Mouse (Mus musculus): Measurements from ENCODE around the gene Gucy2f. TPM values are rescaled to one million over a fixed set of nuclear protein-coding genes. Genes with fewer than 3 reads are reported as not detected.
"Not testable (repeated sequence)": the region's sequence is repeated elsewhere in the genome, so short reads cannot be mapped to it uniquely, and the experiment has no call there.

The Gucy2f gene
- polyA plus RNA-seq (2012; rRNA removed): not detected in 2 replicates

DNA sequence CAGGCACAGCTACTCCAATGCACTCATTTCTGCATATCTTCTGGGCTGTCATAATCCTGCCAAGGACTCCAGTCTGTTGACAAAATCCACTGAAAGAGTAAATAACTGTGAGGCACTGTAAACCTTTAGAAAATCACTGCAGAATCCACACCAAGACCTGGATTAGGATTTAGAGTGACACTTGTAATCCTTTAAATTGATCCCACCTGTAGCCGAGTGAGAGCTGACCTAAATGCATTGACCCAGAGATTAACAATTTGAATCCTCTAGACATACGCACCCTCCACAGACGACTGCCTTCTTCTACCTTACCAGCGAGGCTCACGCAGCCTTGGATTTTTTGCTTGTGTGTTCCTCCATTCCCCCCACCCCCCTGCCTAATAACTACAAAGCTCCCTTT is at the start of gene Gucy2f:
Gene Gucy2f (minus strand): TSS at position 101 of the 400 bp plus-strand sequence.
- no peak within 1 kb of the TSS for H3K4me3 ChIP-seq (ENCODE audit: low read depth, low read length)
- no peaks in the 10 kb centered on the region for H3K36me3 ChIP-seq (ENCODE audit: control insufficient read depth, insufficient read depth, low read length)
- H3K4me1 ChIP-seq (ENCODE audit: control insufficient read depth, insufficient read depth, insufficient read length, low read length): no peaks in the 10 kb centered on the region
- WGBS: 24% methylated on average over 5 of the region's 5 CpGs
- TF ChIP-seq CTCF (IDR thresholded peaks at IDR 0.05; ENCODE audit: extremely low read depth, insufficient read length, insufficient replicate concordance, low read depth, low read length) (no peak), POLR2A (IDR thresholded peaks at IDR 0.05; ENCODE audit: low read depth, low read length) (no peak)
- no peak within 1 kb of the TSS for H3K27ac ChIP-seq (ENCODE audit: insufficient read depth, low read depth, low read length)
- H3K27me3 ChIP-seq (ENCODE audit: control insufficient read depth, insufficient read depth, low read length): no peaks in the 10 kb centered on the region

DNA sequence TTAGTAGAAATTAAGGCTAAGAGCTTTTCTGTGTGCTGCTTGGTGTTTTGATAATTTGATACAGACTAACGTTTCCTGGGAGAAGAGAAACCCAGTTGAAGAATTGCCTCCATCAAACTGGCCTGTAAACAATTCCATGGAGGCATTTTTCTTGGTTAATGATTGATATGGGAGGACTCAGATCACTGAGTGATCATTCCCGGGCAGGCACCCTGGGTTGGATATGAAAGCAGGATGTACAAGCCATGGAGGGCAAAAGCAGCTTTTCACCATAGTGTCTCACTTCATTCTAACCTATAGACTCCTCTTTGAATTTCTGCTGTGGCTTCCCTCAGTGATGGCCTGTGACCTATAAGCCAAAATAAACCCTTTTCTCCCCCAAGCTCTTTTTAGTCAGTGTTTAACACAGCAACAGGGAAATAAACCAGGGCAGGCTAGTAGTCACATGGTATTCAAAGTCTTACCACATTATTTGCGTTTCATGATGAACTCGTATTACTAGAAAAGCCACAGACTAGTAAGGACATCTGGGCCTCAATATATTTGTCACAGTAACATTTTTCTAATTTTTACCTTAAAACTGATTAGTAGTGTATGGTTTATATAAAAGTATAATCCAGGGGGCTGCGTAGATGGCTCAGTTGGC is 49.1 kb upstream of the Gucy2f start:
- no peaks in the 10 kb centered on the region for H3K27me3 ChIP-seq (ENCODE audit: control insufficient read depth, insufficient read depth, low read length)
- TF ChIP-seq POLR2A (IDR thresholded peaks at IDR 0.05; ENCODE audit: low read depth, low read length) (no peak), CTCF (IDR thresholded peaks at IDR 0.05; ENCODE audit: extremely low read depth, insufficient read length, insufficient replicate concordance, low read depth, low read length) (no peak)
- H3K27ac ChIP-seq (ENCODE audit: insufficient read depth, low read depth, low read length): no peak overlapping the region; the same call in 1 of the 2 replicates
- H3K4me1 ChIP-seq (ENCODE audit: control insufficient read depth, insufficient read depth, insufficient read length, low read length): no peaks in the 10 kb centered on the region
- no peaks in the 10 kb centered on the region for H3K36me3 ChIP-seq (ENCODE audit: control insufficient read depth, insufficient read depth, low read length)
- no peak overlapping the region for H3K4me3 ChIP-seq (ENCODE audit: low read depth, low read length)
- WGBS: 45% methylated on average over 5 of the region's 5 CpGs

DNA sequence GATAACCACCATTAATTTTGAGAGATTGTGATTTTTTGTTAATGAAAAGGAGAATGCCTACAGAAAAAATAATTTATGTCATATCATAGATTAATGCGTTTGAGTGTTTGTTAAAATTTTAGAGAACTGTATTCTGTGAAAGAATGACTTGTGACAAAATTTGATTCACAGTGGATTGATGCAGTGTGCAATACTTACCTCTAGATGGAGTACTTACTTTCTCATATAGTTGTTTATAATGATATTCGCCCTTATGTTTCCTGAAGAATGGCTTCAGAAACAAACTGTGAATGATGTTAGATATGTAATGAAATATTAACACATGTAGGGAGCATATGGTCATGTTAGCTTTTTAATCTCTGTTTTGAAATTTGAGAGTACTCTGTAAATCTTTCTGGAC is 40.4 kb upstream of the Gucy2f start:
- TF ChIP-seq POLR2A (IDR thresholded peaks at IDR 0.05; ENCODE audit: low read depth, low read length) (no peak), CTCF (IDR thresholded peaks at IDR 0.05; ENCODE audit: extremely low read depth, insufficient read length, insufficient replicate concordance, low read depth, low read length) (no peak)
- H3K4me3 ChIP-seq (ENCODE audit: low read depth, low read length): no peak overlapping the region
- 0 out of 2 replicates have a peak, but pooled peaks cover 2% of the 10 kb centered on the region for H3K36me3 ChIP-seq (ENCODE audit: control insufficient read depth, insufficient read depth, low read length)
- H3K4me1 ChIP-seq (ENCODE audit: control insufficient read depth, insufficient read depth, insufficient read length, low read length): no peaks in the 10 kb centered on the region
- no peaks in the 10 kb centered on the region for H3K27me3 ChIP-seq (ENCODE audit: control insufficient read depth, insufficient read depth, low read length)
- no peak overlapping the region for H3K27ac ChIP-seq (ENCODE audit: insufficient read depth, low read depth, low read length)
- 31% methylated on average over 2 of the region's 2 CpGs for WGBS

DNA sequence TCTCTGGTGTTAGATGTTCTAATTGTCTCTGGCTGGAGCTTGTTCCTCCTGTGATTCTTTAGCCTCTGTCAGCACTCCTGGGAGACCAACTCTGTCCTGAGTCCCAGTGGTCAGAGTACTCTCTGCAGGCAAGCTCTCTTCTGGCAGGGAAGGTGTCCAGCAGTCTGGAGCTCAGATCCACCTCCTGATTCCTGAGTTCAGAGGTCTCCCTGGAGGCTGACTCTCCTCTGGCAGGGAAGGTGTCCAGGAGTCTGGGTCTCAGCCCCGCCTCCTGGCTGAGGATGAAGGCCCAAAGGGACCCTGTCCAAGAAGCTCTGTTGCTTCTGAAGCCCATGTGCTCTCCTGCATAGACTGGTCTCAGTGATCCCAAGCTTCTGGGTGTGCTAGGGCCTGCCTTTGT is 39.4 kb upstream of the Gucy2f start:
- H3K4me1 ChIP-seq (ENCODE audit: control insufficient read depth, insufficient read depth, insufficient read length, low read length); H3K27ac ChIP-seq (ENCODE audit: insufficient read depth, low read depth, low read length); H3K27me3 ChIP-seq (ENCODE audit: control insufficient read depth, insufficient read depth, low read length); H3K4me3 ChIP-seq (ENCODE audit: low read depth, low read length); H3K36me3 ChIP-seq (ENCODE audit: control insufficient read depth, insufficient read depth, low read length): not testable (repeated sequence)
- WGBS: 79% methylated on average over 1 of the region's 1 CpGs

DNA sequence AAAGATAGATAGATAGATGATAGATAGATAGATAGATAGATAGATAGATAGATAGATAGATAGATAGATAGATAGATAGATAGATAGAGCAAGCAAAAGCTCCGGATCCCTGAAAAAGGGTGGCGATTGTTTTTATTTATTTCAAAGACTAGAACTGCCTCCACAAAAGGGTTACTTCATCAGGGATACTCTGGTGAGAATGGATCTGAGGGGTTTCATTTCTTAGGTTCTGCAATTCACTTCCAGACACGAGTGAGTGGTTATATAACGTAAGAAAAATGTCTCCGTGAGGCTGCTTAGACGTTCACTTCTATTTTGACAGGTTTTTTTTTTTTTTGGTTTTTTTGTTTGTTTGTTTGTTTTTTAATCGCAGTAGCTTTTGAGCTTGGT is 32.0 kb upstream of the Gucy2f start:
- Histone ChIP-seq H3K27ac (ENCODE audit: insufficient read depth, low read depth, low read length) (no peak overlapping the region), H3K4me3 (ENCODE audit: low read depth, low read length) (peak overlapping the region; percentile 55), H3K36me3 (ENCODE audit: control insufficient read depth, insufficient read depth, low read length) (no peaks in the 10 kb centered on the region), H3K4me1 (ENCODE audit: control insufficient read depth, insufficient read depth, insufficient read length, low read length) (no peaks in the 10 kb centered on the region), H3K27me3 (ENCODE audit: control insufficient read depth, insufficient read depth, low read length) (no peaks in the 10 kb centered on the region)
- TF ChIP-seq POLR2A (IDR thresholded peaks at IDR 0.05; ENCODE audit: low read depth, low read length) (no peak), CTCF (IDR thresholded peaks at IDR 0.05; ENCODE audit: extremely low read depth, insufficient read length, insufficient replicate concordance, low read depth, low read length) (no peak)
- 30% methylated on average over 7 of the region's 7 CpGs for WGBS

DNA sequence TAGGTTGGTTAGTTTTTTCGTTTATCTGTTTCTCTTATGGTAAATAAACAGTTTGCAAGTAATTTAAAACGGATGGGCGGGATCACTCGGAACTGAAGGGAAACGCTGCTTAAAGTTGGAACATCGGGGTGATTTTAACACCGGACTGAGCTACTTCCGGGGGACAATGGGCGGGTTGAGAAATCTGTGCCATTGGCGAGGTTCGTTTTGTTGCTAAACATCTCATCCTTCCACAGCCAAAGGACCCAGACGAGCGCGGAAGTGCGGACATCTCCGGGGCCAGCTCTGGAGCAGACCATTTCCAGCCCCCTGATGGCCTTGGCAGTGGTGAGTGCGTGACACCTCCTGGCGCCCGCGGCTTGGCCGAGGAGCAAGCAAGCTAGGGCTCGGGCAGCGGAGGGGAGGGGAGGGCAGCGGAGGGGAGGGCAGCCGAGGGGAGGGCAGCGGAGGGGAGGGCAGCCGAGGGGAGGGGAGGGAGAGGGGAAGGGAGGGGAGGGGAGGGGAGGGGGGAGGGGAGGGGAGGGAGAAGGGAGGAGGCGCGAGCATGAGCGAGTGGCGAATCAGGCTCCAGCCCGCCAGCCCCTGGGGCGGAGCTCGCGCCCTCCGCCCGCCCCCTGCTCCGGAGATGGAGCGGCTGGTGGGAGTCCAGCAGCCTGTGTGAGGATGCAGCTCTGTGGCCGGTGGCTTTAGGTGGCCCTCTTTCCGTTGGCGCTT is 31.5 kb upstream of the Gucy2f start:
- no peak for TF ChIP-seq CTCF (IDR thresholded peaks at IDR 0.05; ENCODE audit: extremely low read depth, insufficient read length, insufficient replicate concordance, low read depth, low read length)
- TF ChIP-seq POLR2A (IDR thresholded peaks at IDR 0.05; ENCODE audit: low read depth, low read length): no peak
- no peaks in the 10 kb centered on the region for H3K27me3 ChIP-seq (ENCODE audit: control insufficient read depth, insufficient read depth, low read length)

DNA sequence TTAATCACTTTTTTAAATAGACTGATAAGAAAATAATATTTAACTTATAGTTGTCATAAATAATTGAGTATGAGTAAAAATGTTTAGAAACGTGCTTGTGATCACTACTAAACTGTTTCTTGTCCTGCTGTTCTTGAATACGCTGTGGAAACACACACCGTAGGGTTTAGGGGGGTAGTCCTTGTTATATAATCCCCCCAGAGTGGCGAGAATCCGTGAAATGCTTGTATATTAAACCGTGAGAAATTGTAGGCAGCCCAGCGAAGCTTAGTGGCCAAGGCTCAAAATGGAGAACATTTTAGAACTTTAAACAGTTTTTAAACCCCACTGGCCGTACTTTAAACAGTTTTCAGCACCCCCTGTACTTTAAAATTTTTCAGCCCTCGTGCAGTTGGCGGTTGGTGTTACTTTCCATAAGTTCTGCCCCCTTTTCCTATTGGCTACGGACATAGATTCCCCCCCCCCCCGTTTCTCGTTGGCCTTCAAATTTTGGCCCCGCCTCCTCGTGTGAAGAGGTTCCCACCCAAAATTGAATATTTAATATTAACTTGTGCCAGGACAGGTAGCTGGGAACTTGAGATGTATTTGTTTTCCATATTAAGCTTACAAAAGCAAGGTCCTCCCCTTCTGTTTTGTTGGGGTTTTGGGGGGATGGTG is 30.8 kb upstream of the Gucy2f start:
- H3K27ac ChIP-seq (ENCODE audit: insufficient read depth, low read depth, low read length): peak overlapping the region; percentile 91; the same call in 1 of the 2 replicates
- TF ChIP-seq POLR2A (IDR thresholded peaks at IDR 0.05; ENCODE audit: low read depth, low read length) (no peak), CTCF (IDR thresholded peaks at IDR 0.05; ENCODE audit: extremely low read depth, insufficient read length, insufficient replicate concordance, low read depth, low read length) (no peak)
- no peaks in the 10 kb centered on the region for H3K4me1 ChIP-seq (ENCODE audit: control insufficient read depth, insufficient read depth, insufficient read length, low read length)
- no peaks in the 10 kb centered on the region for H3K36me3 ChIP-seq (ENCODE audit: control insufficient read depth, insufficient read depth, low read length)
- 10% methylated on average over 15 of the region's 15 CpGs for WGBS
- H3K4me3 ChIP-seq (ENCODE audit: low read depth, low read length): peak overlapping the region; percentile 35; the same call in 1 of the 2 replicates
- no peaks in the 10 kb centered on the region for H3K27me3 ChIP-seq (ENCODE audit: control insufficient read depth, insufficient read depth, low read length)

More for the DNA sequence above, 31.5 kb upstream of the Gucy2f start:
- Histone ChIP-seq H3K4me1 (ENCODE audit: control insufficient read depth, insufficient read depth, insufficient read length, low read length) (no peaks in the 10 kb centered on the region), H3K27ac (ENCODE audit: insufficient read depth, low read depth, low read length) (peak overlapping the region; percentile 91), H3K4me3 (ENCODE audit: low read depth, low read length) (peak overlapping the region; percentile 100), H3K36me3 (ENCODE audit: control insufficient read depth, insufficient read depth, low read length) (no peaks in the 10 kb centered on the region)
- 15% methylated on average over 35 of the region's 42 CpGs for WGBS
